Mouse (Mus musculus) kidney, embryonic 16.5 days (tissue): ENCODE results near the gene Tbc1d4. TPM values are rescaled to one million over a fixed set of nuclear protein-coding genes. Genes with fewer than 3 reads are reported as not detected.
A peak's percentile ranks its signal among the peaks of the same experiment; 100 is the strongest.

Experiments
- ATAC-seq: fragments of 200-750 bp; cut with Nextera tagmentation; 2 replicates; pipeline ENCODE4 v1.8.0; 2017; ENCODE audit warnings: moderate TSS enrichment; ENCODE audit not compliant: low FRiP score, low TSS enrichment
- H3K27ac ChIP-seq: fragments of 300-500 bp; sonication (generic); 2 replicates; pipeline ENCODE4 v1.5.1; 2014; ENCODE audit warnings: low read length
- H3K27me3 ChIP-seq: fragments of 300-500 bp; sonication (generic); 2 replicates; pipeline ENCODE4 v1.6.1; 2014; ENCODE audit warnings: low read length, control low read depth, mixed read lengths; ENCODE audit not compliant: insufficient read depth
- H3K36me3 ChIP-seq: fragments of 300-500 bp; sonication (generic); 2 replicates; pipeline ENCODE4 v1.6.1; 2014; ENCODE audit warnings: low read length, control low read depth, mixed read lengths; ENCODE audit not compliant: insufficient read depth
- H3K4me1 ChIP-seq: fragments of 300-500 bp; sonication (generic); 2 replicates; pipeline ENCODE4 v1.6.1; 2014; ENCODE audit warnings: low read length, control low read depth, mixed read lengths; ENCODE audit not compliant: insufficient read depth
- H3K4me2 ChIP-seq: fragments of 300-500 bp; sonication (generic); replicated peaks from 2 replicates; pipeline ENCODE4 v1.6.1; 2014; ENCODE audit warnings: low read depth, low read length
- H3K4me3 ChIP-seq: fragments of 300-500 bp; sonication (generic); 2 replicates; pipeline ENCODE4 v1.5.1; 2014; ENCODE audit warnings: mild to moderate bottlenecking, low read length
- H3K9ac ChIP-seq: fragments of 300-500 bp; sonication (generic); replicated peaks from 2 replicates; pipeline ENCODE4 v1.6.1; 2014; ENCODE audit warnings: low read length
- H3K9me3 ChIP-seq: fragments of 300-500 bp; sonication (generic); 2 replicates; pipeline ENCODE4 v1.6.1; 2016; ENCODE audit warnings: low read length, control low read depth
- WGBS: fragments of 180-500 bp; shearing (Covaris S2); extraction: QIAGEN DNeasy Blood & Tissue Kit; methylation state at CpG from one replicate; pipeline ENCODE4 v1.1.7; 2014; 5-methylcytosine and 5-hydroxymethylcytosine counted together
- polyA plus RNA-seq: library from polyadenylated mRNA; unstranded; fragments of >200 nt; fragmentation: Nextera tagmentation; extraction: Ambion mirVana; gene quantifications from 2 replicates; pipeline ENCODE4 v1.2.1, GENCODE M21; 2015

Gene Tbc1d4
- polyA plus RNA-seq, 1 experiment from 2014 or later = 22.0 TPM

DNA sequence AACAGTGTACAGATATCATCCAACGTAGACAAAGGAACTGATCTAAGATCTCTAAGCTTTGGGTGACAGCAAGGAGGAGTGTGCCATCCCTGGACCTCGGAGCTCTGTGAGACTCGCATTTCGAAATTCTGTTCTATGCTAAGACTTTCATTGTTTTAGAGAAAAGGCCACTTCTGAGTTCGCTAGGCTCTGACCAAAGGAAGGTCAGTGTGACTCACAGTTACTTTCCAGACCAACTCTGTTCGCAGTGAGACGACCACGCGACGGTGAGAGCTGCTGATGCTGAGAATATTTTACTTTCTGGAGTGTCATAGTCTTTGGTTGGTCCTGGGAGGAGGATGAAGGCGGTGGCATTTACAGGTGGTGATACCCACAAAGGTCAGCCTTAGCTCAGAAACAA is 142.5 kb downstream of the Tbc1d4 start:
- ATAC-seq = no peak
- no peak overlapping the region for H3K4me2 ChIP-seq
- 90% methylated on average over 11 of the region's 11 CpGs for WGBS
- H3K9me3 ChIP-seq = no peaks in the 10 kb centered on the region
- no peaks in the 10 kb centered on the region for H3K36me3 ChIP-seq
- no peaks in the 10 kb centered on the region for H3K27me3 ChIP-seq
- H3K27ac ChIP-seq = no peak overlapping the region
- no peak overlapping the region for H3K9ac ChIP-seq
- no peak overlapping the region for H3K4me3 ChIP-seq
- H3K4me1 ChIP-seq = no peaks in the 10 kb centered on the region

DNA sequence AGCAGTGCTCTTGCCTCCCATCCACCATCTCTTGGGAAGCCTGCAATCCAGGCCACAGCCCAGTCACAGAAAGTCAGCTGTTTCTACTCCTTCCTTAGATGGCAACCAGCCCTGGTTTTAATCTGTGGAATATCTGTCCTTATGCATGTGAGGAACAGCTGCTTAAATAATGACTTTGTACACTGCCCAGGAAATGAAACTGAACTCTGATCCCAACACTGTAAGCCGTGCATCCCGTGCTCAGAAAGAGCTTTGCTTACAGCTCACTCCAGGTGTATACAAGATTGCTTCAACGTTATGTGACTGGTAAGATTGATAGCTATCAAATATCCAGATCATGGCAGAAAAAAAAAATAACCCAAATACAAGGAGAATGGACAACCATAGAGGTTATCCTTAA is 143.1 kb downstream of the Tbc1d4 start:
- no peak overlapping the region for H3K9ac ChIP-seq
- no peak overlapping the region for H3K4me3 ChIP-seq
- no peaks in the 10 kb centered on the region for H3K4me1 ChIP-seq
- H3K9me3 ChIP-seq = no peaks in the 10 kb centered on the region
- no peak for ATAC-seq
- 53% methylated on average over 3 of the region's 3 CpGs for WGBS
- no peak overlapping the region for H3K4me2 ChIP-seq
- H3K36me3 ChIP-seq = no peaks in the 10 kb centered on the region
- H3K27me3 ChIP-seq = no peaks in the 10 kb centered on the region
- H3K27ac ChIP-seq = no peak overlapping the region

DNA sequence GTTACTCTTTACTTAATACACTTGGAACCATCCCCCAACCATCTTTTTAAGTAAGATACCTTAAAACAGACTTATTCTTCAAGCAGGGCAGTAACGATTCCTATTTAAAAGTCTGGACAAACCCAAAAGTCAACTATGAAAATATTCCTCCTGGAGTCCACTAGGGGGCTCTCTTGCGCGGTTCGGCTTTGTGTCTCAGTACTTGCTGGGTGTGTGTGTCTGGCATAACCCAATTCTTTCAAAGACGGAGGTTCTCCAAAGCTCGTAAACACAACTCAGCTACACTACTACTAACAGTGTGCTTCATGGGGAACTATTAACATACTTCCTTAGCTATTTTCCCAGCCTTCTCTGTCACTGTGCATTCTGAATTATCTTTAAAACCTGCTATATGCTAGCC is 148.2 kb downstream of the Tbc1d4 start:
- Histone ChIP-seq H3K27me3 (no peaks in the 10 kb centered on the region), H3K4me1 (no peaks in the 10 kb centered on the region), H3K9me3 (no peaks in the 10 kb centered on the region), H3K4me2 (no peak overlapping the region), H3K9ac (no peak overlapping the region), H3K36me3 (no peaks in the 10 kb centered on the region), H3K27ac (no peak overlapping the region), H3K4me3 (no peak overlapping the region)
- 18% methylated on average over 6 of the region's 6 CpGs for WGBS
- peak; percentile 63; the same call in 1 of the 2 replicates for ATAC-seq

DNA sequence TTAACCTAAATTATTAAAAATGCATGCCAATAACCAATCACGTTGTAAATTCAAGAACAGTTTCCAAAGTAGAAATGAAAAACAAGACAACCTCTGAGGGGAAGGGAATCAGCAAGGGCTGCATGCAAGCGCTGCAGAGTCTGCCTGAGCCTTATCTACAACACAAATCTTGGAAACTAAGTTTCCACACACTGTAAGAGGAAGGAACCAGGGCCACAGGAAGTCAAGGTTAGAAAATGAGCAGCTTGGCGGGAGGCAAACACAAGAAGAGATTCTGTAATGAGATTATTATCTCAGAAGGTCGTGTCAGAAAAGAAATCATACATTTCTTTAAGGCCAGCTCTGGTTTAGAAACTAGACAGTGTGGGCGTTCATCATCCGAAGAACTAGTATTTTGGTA is 156.1 kb downstream of the Tbc1d4 start:
- no peak overlapping the region for H3K27ac ChIP-seq
- no peaks in the 10 kb centered on the region for H3K9me3 ChIP-seq
- no peak overlapping the region for H3K4me3 ChIP-seq
- no peaks in the 10 kb centered on the region for H3K27me3 ChIP-seq
- no peaks in the 10 kb centered on the region for H3K4me1 ChIP-seq
- WGBS = 65% methylated on average over 6 of the region's 6 CpGs
- no peak for ATAC-seq
- no peak overlapping the region for H3K9ac ChIP-seq
- H3K36me3 ChIP-seq = peaks cover 3% of the 10 kb centered on the region
- H3K4me2 ChIP-seq = no peak overlapping the region

DNA sequence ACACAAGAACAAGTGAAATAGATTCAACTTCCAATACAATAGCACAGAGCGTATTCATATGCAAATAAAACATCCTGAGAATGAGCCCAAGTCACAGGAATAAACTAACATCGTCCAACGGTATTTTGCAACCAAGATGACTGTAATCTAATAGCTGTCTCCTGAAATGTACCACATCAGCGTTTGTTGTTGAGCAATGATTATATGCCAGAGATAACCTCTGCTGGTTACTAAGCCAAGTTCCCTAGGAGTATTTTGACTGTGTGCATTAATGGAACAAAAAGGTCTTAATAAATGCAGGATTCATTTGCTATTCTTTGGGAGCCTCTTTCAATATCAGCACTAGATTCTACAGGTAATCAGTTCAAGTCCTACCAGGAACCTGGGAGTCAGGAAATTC is 161.1 kb downstream of the Tbc1d4 start:
- H3K27ac ChIP-seq = no peak overlapping the region
- H3K4me2 ChIP-seq = no peak overlapping the region
- no peaks in the 10 kb centered on the region for H3K27me3 ChIP-seq
- no peak overlapping the region for H3K4me3 ChIP-seq
- H3K9ac ChIP-seq = no peak overlapping the region
- no peaks in the 10 kb centered on the region for H3K9me3 ChIP-seq
- ATAC-seq = no peak
- H3K4me1 ChIP-seq = no peaks in the 10 kb centered on the region
- WGBS = 91% methylated on average over 4 of the region's 4 CpGs
- peaks cover 7% of the 10 kb centered on the region for H3K36me3 ChIP-seq

DNA sequence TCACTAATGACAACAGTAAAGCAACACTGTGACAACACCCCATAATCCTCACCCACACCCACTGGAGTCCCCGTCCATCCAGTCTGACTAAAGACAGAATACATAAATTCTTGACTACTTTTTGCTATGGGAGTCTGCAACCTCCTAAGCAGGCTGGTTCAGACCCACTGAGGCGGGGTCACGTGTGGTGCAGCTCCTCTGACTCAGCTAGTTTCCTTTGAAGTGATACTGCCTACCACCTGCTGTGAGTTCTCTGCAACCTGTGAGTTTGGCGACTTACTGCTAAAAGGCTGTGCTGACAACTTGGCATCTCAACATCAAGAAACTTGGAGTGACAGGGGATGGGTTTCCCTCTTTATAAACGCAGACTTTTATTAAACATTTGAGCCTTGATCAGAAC is 163.8 kb downstream of the Tbc1d4 start:
- Histone ChIP-seq H3K27ac (no peak overlapping the region), H3K27me3 (no peaks in the 10 kb centered on the region), H3K36me3 (peaks cover 5% of the 10 kb centered on the region; the same call in 1 of the 2 replicates), H3K9ac (no peak overlapping the region), H3K9me3 (no peaks in the 10 kb centered on the region), H3K4me1 (no peaks in the 10 kb centered on the region), H3K4me2 (no peak overlapping the region), H3K4me3 (no peak overlapping the region)
- ATAC-seq = no peak
- 57% methylated on average over 5 of the region's 5 CpGs for WGBS

DNA sequence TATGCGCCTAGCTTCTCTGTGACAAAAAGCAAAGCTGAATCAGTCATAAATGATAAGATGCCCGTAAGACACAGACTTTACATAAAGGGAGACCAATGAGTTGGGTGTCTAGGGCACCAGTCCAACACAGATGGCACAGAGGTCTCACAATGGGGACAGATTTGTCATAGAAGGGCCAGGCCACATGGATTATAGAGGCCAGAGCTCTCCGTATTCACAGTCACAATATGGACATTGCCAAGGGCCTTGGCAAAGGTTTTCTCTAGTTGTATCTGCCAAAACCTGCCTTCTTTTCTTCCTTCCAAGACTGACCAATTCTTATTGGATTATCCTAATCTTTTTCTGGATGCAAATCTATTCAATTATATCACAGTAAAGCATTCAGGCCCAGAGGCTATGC is 171.1 kb downstream of the Tbc1d4 start:
- no peaks in the 10 kb centered on the region for H3K4me1 ChIP-seq
- H3K27me3 ChIP-seq = no peaks in the 10 kb centered on the region
- no peak overlapping the region for H3K4me2 ChIP-seq
- no peak overlapping the region for H3K9ac ChIP-seq
- no peak for ATAC-seq
- 85% methylated on average over 3 of the region's 3 CpGs for WGBS
- no peak overlapping the region for H3K4me3 ChIP-seq
- no peak overlapping the region for H3K27ac ChIP-seq
- 0 out of 2 replicates have a peak, but pooled peaks cover 2% of the 10 kb centered on the region for H3K9me3 ChIP-seq
- H3K36me3 ChIP-seq = 0 out of 2 replicates have a peak, but pooled peaks cover 6% of the 10 kb centered on the region

DNA sequence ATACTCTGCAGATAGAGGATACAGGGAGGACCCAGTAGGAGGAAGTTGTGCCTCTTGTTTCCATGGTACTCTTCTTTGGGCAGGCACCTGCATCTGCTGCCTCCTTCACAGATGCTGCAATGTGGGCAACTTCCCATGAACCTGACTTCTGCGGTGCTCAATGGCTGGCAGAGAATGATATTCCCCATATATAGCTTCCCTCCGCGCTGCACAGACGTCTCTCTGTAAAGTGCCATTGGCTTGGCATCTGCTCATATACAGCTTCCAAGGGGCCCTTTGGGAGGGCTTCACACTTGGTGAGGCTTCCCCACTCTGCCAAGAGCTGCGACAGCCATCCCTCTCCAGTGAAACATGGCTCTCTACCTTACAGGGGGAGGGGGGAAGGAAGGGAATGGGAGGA is 178.5 kb downstream of the Tbc1d4 start:
- H3K9me3 ChIP-seq = no peaks in the 10 kb centered on the region
- no peaks in the 10 kb centered on the region for H3K27me3 ChIP-seq
- no peaks in the 10 kb centered on the region for H3K4me1 ChIP-seq
- H3K4me2 ChIP-seq = no peak overlapping the region
- no peak overlapping the region for H3K4me3 ChIP-seq
- H3K9ac ChIP-seq = no peak overlapping the region
- no peak for ATAC-seq
- no peak overlapping the region for H3K27ac ChIP-seq
- no peaks in the 10 kb centered on the region for H3K36me3 ChIP-seq
- 84% methylated on average over 5 of the region's 5 CpGs for WGBS

DNA sequence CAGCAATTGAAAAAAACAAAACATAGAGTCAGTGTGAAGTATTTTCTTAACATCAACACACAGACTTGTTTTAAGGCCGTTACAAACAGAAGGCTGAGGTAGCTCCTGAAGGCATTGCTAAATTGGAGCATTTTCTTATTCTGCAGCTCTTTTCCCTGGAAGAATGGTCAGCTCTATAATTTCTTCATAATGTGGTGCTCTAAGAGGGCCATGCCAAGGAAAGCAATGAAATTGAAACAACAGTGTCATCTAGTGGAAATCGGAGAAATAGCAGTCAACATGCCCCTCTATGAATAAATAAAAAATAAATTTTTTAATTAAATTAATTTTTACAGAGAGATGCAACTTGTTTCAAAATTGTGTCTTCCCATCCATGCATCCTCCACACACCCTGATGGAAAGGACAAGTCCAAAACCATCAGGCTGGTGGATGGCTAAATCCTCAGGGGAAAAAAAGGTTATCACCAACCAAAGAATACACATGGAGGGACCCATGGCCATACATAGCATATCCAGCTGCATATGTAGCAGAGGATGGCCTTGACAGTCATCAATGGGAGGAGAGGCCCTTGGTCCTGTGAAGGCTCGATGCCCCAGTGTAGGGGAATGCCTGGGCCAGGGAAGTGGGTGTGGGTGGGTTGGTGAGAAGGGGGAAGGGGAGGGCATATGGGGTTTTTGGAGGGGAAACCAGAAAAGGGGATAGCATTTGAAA is 180.0 kb downstream of the Tbc1d4 start:
- no peak overlapping the region for H3K4me2 ChIP-seq
- no peak overlapping the region for H3K9ac ChIP-seq
- no peak overlapping the region for H3K4me3 ChIP-seq
- no peak overlapping the region for H3K27ac ChIP-seq
- H3K9me3 ChIP-seq = no peaks in the 10 kb centered on the region
- H3K27me3 ChIP-seq = no peaks in the 10 kb centered on the region
- no peaks in the 10 kb centered on the region for H3K36me3 ChIP-seq
- WGBS = 42% methylated on average over 3 of the region's 3 CpGs
- ATAC-seq = 0 out of 2 replicates have a peak, but pooled peaks have one; percentile 15
- no peaks in the 10 kb centered on the region for H3K4me1 ChIP-seq

DNA sequence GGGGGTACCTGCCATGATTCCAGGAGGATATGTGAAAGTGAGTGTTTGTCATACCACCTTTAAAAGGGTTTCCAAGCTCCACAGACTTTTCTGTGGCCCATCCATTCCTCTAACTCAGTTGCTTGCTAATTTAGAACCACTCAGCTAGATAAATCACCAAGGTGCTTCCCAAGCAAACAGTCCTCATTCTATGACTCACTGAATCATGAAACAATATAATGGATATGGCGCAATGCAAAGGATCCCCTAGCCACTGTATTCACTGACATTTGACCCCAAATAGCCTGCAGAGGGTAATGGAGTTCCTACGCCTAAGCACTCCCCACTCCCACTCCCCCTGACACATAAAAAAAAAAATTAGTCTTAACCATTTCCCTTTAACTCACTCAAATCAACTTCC is 191.3 kb downstream of the Tbc1d4 start:
- Histone ChIP-seq H3K4me1 (0 out of 2 replicates have a peak, but pooled peaks cover 2% of the 10 kb centered on the region), H3K4me3 (no peak overlapping the region), H3K9me3 (no peaks in the 10 kb centered on the region), H3K9ac (no peak overlapping the region), H3K27ac (no peak overlapping the region), H3K36me3 (no peaks in the 10 kb centered on the region), H3K27me3 (no peaks in the 10 kb centered on the region), H3K4me2 (no peak overlapping the region)
- WGBS = 42% methylated on average over 2 of the region's 2 CpGs
- no peak for ATAC-seq
